Mouse (Mus musculus): ENCODE data around the gene Ankrd33b.

- TF ChIP-seq CTCF (IDR thresholded peaks at IDR 0.05; ENCODE audit: control insufficient read depth, insufficient read depth, insufficient read length) (no peak), USF1 (IDR thresholded peaks at IDR 0.05; ENCODE audit: low read depth) (no peak), MYOG (IDR thresholded peaks at IDR 0.05; ENCODE audit: control insufficient read depth, extremely low read depth, insufficient read length) (no peak), CEBPB (IDR thresholded peaks at IDR 0.05; ENCODE audit: low read depth) (no peak), MYOD1 (IDR thresholded peaks at IDR 0.05; ENCODE audit: control insufficient read depth, insufficient read length, low read depth) (no peak), MAX (IDR thresholded peaks at IDR 0.05) (no peak)
These were observed 1.6 kb downstream of the Ankrd33b start for GRCm38 (mm10) chr15:31365720-31366591.
